Mouse (Mus musculus): ENCODE data around the gene H2afz. TPM values are rescaled to one million over a fixed set of nuclear protein-coding genes. Genes with fewer than 3 reads are reported as not detected.

The H2afz gene
- polyA plus RNA-seq, 1 experiment from 2014 or later = 1,003 TPM

DNA sequence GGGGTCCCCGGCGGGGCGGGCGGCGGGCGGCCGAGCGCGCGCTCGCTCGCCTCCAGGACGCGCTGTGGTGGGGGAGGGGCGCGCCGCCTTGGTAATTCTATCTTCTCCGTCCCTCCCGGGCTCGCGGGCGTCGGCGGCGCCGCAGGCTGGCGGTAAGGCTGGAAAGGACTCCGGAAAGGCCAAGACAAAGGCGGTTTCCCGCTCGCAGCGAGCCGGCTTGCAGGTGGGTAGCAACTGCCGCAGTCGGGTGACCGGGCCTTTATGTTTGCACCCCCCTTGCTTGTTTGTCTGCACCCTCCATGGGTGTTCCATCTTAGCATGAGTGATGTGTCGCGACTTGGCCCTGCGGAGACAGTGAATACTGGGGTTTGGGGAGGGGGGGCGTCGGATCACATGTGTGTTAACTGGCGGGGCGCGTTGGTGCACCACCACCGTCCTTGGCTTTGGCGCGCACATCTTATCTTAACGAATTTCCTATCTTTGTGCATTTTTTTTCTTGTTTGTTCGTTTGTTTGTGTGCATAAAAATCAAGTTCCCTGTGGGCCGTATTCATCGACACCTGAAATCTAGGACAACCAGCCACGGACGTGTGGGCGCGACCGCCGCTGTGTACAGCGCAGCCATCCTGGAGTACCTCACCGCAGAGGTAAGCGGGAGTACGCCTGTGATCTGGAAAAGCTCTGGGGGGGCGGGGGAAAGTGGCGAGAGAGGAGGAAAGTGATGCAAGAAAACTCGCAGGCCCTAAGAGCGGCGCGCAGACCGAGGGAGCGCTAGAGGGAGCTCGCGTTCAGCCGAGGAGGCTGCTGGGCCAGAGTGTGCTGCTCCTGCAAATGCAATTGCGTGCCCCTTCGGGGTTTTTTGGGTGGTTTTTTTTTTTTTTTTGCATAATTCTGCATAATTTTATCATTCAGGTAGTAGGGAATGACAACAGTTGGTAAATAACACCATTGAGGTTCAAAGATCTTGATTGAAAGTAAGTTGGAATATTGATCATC, 998 bp downstream of the H2afz start:
- Histone ChIP-seq H3K36me3 (0 out of 2 replicates have a peak, but pooled peaks cover 3% of the 10 kb centered on the region), H3K4me1 (replicated peaks) (peaks cover 34% of the 10 kb centered on the region), H3K27me3 (no peaks in the 10 kb centered on the region), H3K9me3 (no peaks in the 10 kb centered on the region), H3K4me3 (peak overlapping the region; percentile 86), H3K9ac (peak overlapping the region; percentile 94), H3K27ac (replicated peaks) (peak overlapping the region; percentile 98), H3K4me2 (peak overlapping the region; percentile 58)
- ATAC-seq (ENCODE audit: low read depth) = peak; percentile 40
- under 1% methylated on average over 71 of the region's 74 CpGs for WGBS

DNA sequence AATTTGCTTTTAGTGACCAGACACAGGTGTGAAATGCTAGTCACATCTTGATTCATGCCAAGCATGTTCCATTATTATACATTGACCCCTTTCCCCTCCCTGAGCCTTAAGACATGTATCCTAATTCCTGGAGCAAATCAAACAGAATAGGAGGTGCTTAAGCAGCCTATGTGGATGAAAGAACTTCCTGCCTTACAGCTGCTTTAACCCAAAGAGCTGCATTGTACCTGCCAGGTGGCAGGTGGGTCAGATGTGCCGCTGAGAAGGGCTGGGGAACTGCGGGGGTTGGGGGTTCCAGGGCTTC, 2.8 kb downstream of the H2afz start:
- Histone ChIP-seq H3K4me3 (peak overlapping the region; percentile 90), H3K36me3 (0 out of 2 replicates have a peak, but pooled peaks cover 3% of the 10 kb centered on the region), H3K9me3 (no peaks in the 10 kb centered on the region), H3K27me3 (no peaks in the 10 kb centered on the region), H3K27ac (replicated peaks) (peak overlapping the region; percentile 99), H3K4me1 (replicated peaks) (peaks cover 34% of the 10 kb centered on the region), H3K9ac (peak overlapping the region; percentile 99), H3K4me2 (peak overlapping the region; percentile 80)
- no peak for ATAC-seq (ENCODE audit: low read depth)
- 0% methylated on average over 2 of the region's 2 CpGs for WGBS

GRCm38 (mm10) chr3:137867437-137868093, 3.3 kb downstream of the H2afz start, which contains the start of gene Dnajb14:
Dnajb14 (plus strand) TSS chr3:137867675.
- Histone ChIP-seq H3K9me3 (no peaks in the 10 kb centered on the region), H3K9ac (peak within 1 kb of the TSS; percentile 99), H3K27ac (replicated peaks) (peak within 1 kb of the TSS; percentile 99), H3K4me1 (replicated peaks) (peaks cover 34% of the 10 kb centered on the region), H3K36me3 (0 out of 2 replicates have a peak, but pooled peaks cover 3% of the 10 kb centered on the region), H3K27me3 (no peaks in the 10 kb centered on the region), H3K4me3 (peak within 1 kb of the TSS; percentile 90), H3K4me2 (peak within 1 kb of the TSS; percentile 80)
- under 1% methylated on average over 85 of the region's 94 CpGs for WGBS
- ATAC-seq (ENCODE audit: low read depth) = peak; percentile 8; the same call in 1 of the 2 replicates

DNA sequence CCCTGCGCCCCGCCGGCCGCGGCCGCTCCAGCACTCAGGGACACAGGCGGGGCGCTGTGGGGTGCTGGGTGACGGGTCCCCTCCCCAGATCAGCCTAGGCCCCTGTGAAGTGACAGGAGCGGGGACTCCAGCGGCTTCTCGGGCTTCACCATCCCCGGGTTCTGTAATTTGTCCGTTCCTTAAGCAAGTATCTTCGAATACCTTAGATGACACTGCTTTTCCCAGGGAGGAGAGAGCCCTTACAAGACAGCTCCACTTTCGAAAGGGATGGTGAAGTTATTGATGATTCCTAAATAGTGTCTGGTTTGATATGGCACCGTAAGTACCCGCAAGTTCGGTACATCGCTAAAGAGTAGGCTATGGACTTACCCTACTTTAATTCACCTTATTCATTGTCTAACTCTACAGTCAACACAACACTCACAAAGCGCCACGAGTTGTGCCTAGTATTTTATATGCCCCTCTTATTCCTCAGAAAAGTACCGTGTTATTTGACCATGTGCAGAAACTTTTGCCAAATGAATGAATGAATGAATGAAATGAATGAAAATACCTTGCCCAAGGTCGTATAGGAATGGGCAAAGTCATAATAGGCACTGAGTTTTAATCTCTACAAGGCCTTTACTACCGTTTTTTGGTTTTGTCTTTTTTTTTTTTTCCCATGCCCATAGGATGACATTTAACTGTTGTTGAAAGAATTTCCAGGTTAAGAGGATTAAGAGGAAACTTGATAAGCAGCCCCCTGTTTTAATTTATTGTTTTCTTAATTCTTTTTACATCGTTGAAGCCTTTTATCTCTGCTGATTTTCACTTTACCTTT, 4.0 kb downstream of the H2afz start:
- WGBS = 7% methylated on average over 26 of the region's 26 CpGs

GRCm38 (mm10) chr3:137869395-137869794, 5.1 kb downstream of the H2afz start:
- no peaks in the 10 kb centered on the region for H3K27me3 ChIP-seq
- no peak overlapping the region for H3K9ac ChIP-seq
- H3K9me3 ChIP-seq = no peaks in the 10 kb centered on the region
- 91% methylated on average over 9 of the region's 9 CpGs for WGBS
- peaks cover 27% of the 10 kb centered on the region for H3K4me1 ChIP-seq (replicated peaks)
- no peak for ATAC-seq (ENCODE audit: low read depth)
- H3K4me2 ChIP-seq = 0 out of 2 replicates have a peak overlapping the region, but pooled peaks have one; percentile 80
- no peak overlapping the region for H3K4me3 ChIP-seq
- H3K27ac ChIP-seq (replicated peaks) = no peak overlapping the region
- H3K36me3 ChIP-seq = 0 out of 2 replicates have a peak, but pooled peaks cover 3% of the 10 kb centered on the region

More for the DNA sequence above, 4.0 kb downstream of the H2afz start:
- H3K4me3 ChIP-seq = peak overlapping the region; percentile 90
- peak overlapping the region; percentile 80 for H3K4me2 ChIP-seq
- H3K36me3 ChIP-seq = 0 out of 2 replicates have a peak, but pooled peaks cover 3% of the 10 kb centered on the region
- no peaks in the 10 kb centered on the region for H3K9me3 ChIP-seq
- peaks cover 31% of the 10 kb centered on the region for H3K4me1 ChIP-seq (replicated peaks)
- ATAC-seq (ENCODE audit: low read depth) = no peak
- H3K27me3 ChIP-seq = no peaks in the 10 kb centered on the region
- H3K27ac ChIP-seq (replicated peaks) = peak overlapping the region; percentile 99
- peak overlapping the region; percentile 99 for H3K9ac ChIP-seq

GRCm38 (mm10) chr3:137879313-137879712, 15.0 kb downstream of the H2afz start:
- Histone ChIP-seq H3K4me3 (no peak overlapping the region), H3K4me2 (no peak overlapping the region), H3K4me1 (replicated peaks) (no peaks in the 10 kb centered on the region), H3K9ac (no peak overlapping the region), H3K27ac (replicated peaks) (no peak overlapping the region), H3K36me3 (peaks cover 6% of the 10 kb centered on the region), H3K27me3 (no peaks in the 10 kb centered on the region), H3K9me3 (no peaks in the 10 kb centered on the region)
- ATAC-seq (ENCODE audit: low read depth) = no peak
- WGBS = 83% methylated on average over 3 of the region's 3 CpGs

GRCm38 (mm10) chr3:137880109-137880748, 15.9 kb downstream of the H2afz start:
- no peak overlapping the region for H3K9ac ChIP-seq
- H3K27ac ChIP-seq (replicated peaks) = no peak overlapping the region
- H3K4me2 ChIP-seq = no peak overlapping the region
- WGBS = 88% methylated on average over 4 of the region's 4 CpGs
- H3K27me3 ChIP-seq = no peaks in the 10 kb centered on the region
- no peaks in the 10 kb centered on the region for H3K9me3 ChIP-seq
- no peak for ATAC-seq (ENCODE audit: low read depth)
- no peak overlapping the region for H3K4me3 ChIP-seq
- H3K4me1 ChIP-seq (replicated peaks) = no peaks in the 10 kb centered on the region
- H3K36me3 ChIP-seq = peaks cover 6% of the 10 kb centered on the region

DNA sequence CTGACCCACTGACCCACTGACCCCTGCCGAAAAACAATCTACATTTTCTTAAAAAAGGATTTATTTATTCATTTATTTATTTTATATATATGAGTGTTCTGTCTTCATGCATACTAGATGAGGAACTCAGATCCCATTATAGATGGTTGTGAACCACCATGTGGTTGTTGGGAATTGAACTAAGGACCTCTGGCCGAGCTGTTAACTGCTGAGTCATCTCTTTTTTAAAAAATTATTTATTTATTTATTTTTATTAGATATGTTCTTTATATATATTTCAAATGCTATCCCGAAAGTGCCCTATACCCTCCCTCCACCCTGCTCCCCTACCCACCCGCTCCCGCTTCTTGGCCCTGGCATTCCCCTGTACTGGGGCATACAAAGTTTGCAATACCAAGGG, 16.8 kb downstream of the H2afz start:
- no peak overlapping the region for H3K9ac ChIP-seq
- H3K27me3 ChIP-seq = no peaks in the 10 kb centered on the region
- WGBS = 95% methylated on average over 5 of the region's 5 CpGs
- no peak overlapping the region for H3K4me3 ChIP-seq
- no peaks in the 10 kb centered on the region for H3K9me3 ChIP-seq
- no peak for ATAC-seq (ENCODE audit: low read depth)
- peaks cover 6% of the 10 kb centered on the region for H3K36me3 ChIP-seq
- no peaks in the 10 kb centered on the region for H3K4me1 ChIP-seq (replicated peaks)
- H3K4me2 ChIP-seq = no peak overlapping the region
- H3K27ac ChIP-seq (replicated peaks) = no peak overlapping the region

DNA sequence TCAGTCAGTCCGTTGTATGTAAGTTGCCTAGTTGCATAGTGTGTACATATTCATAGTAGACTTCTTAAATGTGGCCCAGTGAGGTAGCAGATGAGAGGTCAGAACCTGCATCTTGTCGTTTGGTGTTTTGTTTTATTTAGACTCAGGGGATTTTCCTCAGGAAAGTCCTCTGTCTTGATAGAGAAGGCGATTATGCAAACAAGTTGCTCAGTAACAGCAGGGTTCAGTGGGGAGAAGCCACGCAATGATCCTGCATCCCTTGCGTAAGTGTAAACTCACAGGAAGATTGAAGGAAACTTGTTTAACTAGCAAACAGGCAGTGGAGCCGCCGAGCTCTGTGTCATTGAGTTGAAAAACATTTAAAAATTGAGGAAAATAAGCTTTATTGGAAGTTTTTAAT, 23.7 kb downstream of the H2afz start:
- H3K36me3 ChIP-seq = peaks cover 15% of the 10 kb centered on the region
- WGBS = 77% methylated on average over 7 of the region's 7 CpGs
- H3K4me3 ChIP-seq = no peak overlapping the region
- H3K27me3 ChIP-seq = no peaks in the 10 kb centered on the region
- no peak overlapping the region for H3K4me2 ChIP-seq
- no peak for ATAC-seq (ENCODE audit: low read depth)
- H3K9ac ChIP-seq = no peak overlapping the region
- no peak overlapping the region for H3K27ac ChIP-seq (replicated peaks)
- no peaks in the 10 kb centered on the region for H3K9me3 ChIP-seq
- no peaks in the 10 kb centered on the region for H3K4me1 ChIP-seq (replicated peaks)

DNA sequence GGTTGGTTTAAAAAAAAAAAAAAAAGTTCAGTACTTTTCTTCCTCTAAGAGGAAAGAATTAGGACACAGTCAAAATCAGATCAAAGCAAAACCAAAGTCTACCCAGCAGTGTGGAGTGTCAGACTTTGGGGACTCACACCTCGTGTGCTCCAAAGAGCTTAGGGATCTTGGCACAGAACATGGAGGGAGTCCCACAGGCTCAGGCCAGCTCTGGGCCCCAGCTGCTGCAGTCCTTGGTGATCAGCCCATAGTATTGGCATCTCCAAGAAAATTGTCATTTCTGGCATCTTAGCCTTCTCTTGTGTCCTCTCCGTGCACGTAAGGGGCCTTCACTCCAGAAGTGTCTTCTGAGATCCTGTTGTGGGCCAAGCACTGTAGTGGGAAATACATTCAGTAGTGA, 26.8 kb downstream of the H2afz start:
- Histone ChIP-seq H3K27me3 (no peaks in the 10 kb centered on the region), H3K4me3 (no peak overlapping the region), H3K4me1 (replicated peaks) (peaks cover 1% of the 10 kb centered on the region; the same call in 1 of the 2 replicates), H3K36me3 (peaks cover 34% of the 10 kb centered on the region), H3K9me3 (no peaks in the 10 kb centered on the region), H3K27ac (replicated peaks) (no peak overlapping the region), H3K9ac (no peak overlapping the region), H3K4me2 (no peak overlapping the region)
- no peak for ATAC-seq (ENCODE audit: low read depth)
- 75% methylated on average over 3 of the region's 3 CpGs for WGBS

DNA sequence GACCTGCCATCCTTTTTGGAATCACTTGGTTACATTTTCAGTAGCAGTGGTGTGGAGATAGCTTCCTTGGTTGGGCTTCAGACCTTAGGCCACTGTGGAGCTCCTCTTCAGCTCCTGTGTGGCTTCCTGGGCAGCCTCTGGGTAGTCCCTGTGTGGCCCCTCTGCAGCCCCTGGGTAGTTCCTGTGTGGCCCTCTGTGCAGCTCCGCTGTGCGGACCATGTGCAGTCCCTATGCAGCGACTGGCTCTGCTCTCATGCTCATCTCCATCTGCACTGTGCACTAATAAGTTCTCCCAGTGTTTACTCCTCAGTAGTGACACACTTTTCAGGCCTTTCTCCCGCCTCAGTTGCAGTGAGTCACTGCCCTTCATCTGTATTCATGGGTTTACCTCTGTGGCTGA, 27.8 kb downstream of the H2afz start:
- Histone ChIP-seq H3K4me3 (no peak overlapping the region), H3K9ac (no peak overlapping the region), H3K27ac (replicated peaks) (no peak overlapping the region), H3K9me3 (no peaks in the 10 kb centered on the region), H3K4me1 (replicated peaks) (peaks cover 5% of the 10 kb centered on the region; the same call in 1 of the 2 replicates), H3K4me2 (no peak overlapping the region), H3K36me3 (peaks cover 34% of the 10 kb centered on the region), H3K27me3 (no peaks in the 10 kb centered on the region)
- no peak for ATAC-seq (ENCODE audit: low read depth)
- WGBS = 92% methylated on average over 4 of the region's 4 CpGs
